Mouse (Mus musculus) adrenal gland, adult 18-20 months (tissue): Measurements from ENCODE around the gene Srebf1. TPM values are rescaled to one million over a fixed set of nuclear protein-coding genes. Genes with fewer than 3 reads are reported as not detected.

Experiments used
- DNase-seq, 2 experiments: peaks; one replicate each; pipeline ENCODE4 v3.0.0; 2021 to 2022; ENCODE audit warnings: low spot score in 2 of 2
- total RNA-seq, 2 experiments: library from RNA; stranded (reverse); gene quantifications; 1 replicate in 1 of 2; 2 replicates in 1 of 2; pipeline ENCODE4 v1.2.3; 2021

Gene Srebf1
- total RNA-seq, 2 experiments from 2014 or later, result 141 to 185 TPM

DNA sequence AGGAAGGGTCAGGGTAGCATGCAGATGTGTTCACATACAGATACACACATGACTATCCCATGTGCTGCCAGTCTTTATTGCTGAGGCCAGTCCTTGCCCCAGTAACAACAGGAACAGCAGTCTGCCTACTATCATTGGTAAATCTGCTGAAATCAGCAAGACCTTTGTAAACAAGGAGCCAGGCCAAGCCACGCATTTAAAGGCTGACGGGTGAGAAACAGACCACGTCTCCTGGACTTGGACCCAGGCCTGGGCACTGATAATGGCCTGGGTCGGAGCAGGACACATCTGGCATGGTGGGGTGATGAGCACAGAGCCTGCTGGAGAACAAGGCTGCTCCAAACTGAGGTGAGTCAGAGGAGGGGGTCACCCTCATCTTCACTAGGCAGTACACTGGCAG, 18.1 kb upstream of the Srebf1 start:
- no peak for DNase-seq

GRCm38 (mm10) chr11:60235351-60235750, 13.0 kb upstream of the Srebf1 start:
- no peak for DNase-seq

DNA sequence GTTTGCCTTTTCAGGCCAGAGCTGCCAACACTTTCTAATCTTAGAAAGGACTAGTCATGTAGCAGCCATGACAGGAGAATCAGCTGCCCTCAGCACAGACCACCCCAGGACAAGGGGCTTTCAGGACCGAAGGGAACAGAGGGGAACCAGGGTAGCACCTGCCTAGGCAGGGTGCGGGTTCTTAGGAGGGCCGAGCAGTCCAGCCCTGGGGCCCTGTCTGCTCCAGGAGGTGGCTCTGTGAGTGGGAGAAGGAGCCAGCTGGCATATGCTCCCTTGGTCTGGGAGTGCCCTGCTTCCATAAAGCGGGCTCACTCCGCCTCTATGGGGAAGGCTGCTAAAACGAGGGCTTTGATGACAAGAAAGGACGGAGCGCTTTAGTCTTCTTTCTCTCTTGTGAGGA, 10.9 kb upstream of the Srebf1 start:
- DNase-seq, result no peak

DNA sequence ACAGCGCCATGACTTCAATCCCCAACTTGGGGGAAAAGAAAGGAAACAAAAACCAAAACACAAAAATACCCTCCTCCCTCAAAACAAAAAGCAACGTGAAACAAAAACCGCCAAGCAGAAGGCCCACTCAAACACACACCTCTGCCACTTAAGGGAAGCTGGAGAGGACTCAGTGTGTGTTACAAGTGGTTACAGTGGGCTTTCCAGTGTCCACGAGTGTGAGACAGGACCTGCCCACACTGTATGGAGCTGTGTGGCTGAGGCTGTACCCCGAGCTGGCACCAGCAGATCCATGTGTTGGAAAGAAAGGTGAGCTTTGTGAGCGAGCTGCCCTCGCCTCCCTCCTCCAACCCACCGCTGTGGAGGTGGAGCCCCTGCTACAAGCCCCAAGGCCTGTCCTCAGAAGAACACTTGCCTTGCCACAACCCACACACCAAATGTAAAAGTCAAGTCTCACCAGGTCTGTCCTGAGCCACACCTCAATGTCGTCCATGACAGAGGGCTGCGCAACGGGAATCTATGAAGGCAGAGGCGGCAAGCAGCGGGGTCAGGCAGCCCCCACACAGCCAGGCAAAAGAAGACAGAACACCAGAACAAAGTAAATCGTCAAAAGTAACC, 10.2 kb upstream of the Srebf1 start:
- DNase-seq, result no peak

GRCm38 (mm10) chr11:60231951-60232350, 9.6 kb upstream of the Srebf1 start:
- no peak for DNase-seq

GRCm38 (mm10) chr11:60231326-60231725, 8.9 kb upstream of the Srebf1 start:
- DNase-seq, result no peak

- DNase-seq, result no peak
These were observed 8.1 kb upstream of the Srebf1 start for GRCm38 (mm10) chr11:60230512-60230911.

DNA sequence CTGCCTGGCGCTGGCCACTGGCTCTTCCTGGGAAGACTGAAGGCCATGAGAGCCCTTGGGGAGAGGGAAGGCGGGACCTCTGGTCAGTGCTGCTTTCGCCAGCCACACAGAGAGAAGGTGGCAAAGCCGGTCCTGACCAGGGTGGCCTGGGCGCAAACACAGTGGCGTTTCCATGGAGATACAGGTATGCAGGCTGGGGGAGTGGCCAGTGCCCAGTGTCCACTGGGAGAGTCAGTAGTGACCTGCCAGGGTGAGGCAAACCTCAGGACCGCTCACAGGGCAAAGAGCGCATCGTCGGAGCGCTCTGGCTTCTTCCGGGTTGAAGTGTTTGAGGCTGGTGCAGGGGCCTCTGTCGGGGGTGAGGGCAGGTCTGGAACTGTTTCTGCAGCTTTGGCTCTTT, 7.4 kb upstream of the Srebf1 start:
- no peak for DNase-seq

- DNase-seq, result no peak
These were observed 6.1 kb upstream of the Srebf1 start for GRCm38 (mm10) chr11:60228525-60228924.

DNA sequence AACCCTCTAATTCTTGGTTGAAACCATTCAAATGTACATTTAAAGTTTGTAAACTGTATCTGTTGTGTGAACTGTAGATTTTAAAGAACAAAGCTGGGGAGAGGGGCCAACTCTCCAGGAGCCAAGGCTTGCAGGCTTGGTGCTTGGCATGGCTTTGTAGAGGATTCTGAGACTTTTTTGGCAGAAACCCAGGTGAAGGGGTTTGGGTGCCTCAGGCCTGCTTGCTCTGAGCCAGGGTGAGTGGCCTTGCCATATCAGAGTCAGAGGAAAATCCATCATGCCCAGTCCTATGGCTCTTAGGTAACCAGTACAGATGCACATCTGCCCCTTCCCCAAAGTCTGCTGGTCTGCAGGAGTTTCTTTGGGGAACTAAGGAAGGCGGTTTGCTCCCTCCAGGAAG, 3.5 kb upstream of the Srebf1 start:
- DNase-seq, result no peak

GRCm38 (mm10) chr11:60224676-60225075, 2.3 kb upstream of the Srebf1 start:
- no peak for DNase-seq

DNA sequence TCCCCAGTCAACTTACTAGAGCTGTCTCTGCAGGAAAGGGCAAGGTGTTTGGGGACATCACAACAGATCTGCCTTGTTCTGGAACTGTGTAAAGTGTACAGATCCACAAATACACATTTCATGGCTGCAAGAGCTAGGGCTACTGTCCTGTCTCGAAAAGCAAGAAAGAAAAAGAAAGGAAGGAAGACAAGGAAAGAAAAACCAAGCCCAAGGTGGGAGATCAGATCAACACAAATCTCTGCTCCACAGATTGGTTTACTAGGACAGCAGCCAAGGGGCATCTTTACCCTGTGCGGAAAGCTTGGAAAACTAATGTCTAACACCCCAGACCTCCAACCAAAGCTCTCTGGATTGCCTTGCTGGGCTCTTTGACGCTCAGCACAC, 304 bp downstream of the Srebf1 start:
- DNase-seq, result no peak

DNA sequence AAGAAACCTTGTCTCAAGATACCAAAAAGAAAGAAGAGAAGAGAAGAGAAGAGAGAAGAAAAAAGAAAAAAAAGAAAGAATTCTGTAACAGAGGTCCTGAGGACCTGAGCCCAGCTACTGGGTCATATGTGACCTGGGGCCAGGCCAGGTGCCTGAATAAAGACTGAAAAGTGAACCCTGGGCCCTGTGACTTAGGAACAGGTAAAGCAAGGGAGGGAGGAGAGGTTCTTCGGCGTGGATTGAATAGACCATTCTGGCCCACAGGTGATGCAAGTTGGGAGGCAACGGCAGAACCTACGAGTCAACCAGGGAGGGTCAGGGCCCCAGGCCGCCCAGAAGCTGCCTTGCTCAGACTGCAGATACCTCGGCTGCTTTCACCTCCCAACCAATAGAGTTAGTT, 956 bp downstream of the Srebf1 start:
- DNase-seq, result no peak

DNA sequence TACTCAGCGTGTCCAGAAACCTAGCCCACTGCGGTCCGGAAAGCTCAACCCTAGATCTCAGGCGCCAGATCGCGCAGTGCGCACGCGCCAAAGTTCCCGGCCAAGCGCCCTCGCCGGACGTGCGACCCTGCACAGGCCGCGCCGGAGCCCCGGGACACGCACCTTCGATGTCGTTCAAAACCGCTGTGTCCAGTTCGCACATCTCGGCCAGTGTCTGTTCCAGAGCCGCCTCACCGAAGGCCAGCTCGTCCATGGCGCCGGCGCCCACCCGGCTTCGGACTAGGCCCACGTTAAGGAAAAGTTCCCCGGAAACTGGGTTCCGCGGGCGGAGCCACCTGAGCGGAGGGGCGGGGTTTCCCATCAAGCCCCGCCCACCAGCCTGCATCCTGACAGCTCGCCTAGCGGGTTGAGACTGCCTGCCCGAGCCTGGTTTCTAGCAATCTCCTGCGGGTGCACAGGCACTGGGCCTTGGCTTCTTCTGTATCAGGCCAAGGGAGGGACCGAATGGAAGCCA, 2.0 kb downstream of the Srebf1 start:
- peak; percentile 89 for DNase-seq

- no peak for DNase-seq
These were observed 2.8 kb downstream of the Srebf1 start for GRCm38 (mm10) chr11:60219609-60220008.

DNA sequence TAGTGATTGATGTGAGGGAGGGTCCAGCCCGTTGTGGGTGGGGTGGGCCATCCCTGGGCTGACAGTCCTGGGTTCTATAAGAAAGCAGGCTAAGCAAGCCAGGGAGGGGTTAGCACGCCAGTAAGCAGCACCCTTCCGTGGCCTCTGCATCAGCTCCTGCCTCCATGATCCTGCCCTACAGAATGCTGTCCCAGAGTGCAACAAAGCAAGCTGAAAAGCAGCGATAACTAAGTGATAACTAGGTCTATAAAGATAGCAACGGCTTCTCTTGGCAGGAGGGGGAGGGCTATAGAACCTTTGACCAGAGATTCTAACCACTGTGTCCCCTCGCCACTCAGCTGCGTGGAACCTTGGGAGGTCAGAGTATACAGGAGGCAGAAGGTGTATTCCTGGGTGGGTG, 4.9 kb downstream of the Srebf1 start:
- DNase-seq, result no peak

- no peak for DNase-seq
These were observed 5.7 kb downstream of the Srebf1 start for GRCm38 (mm10) chr11:60216671-60217070.

DNA sequence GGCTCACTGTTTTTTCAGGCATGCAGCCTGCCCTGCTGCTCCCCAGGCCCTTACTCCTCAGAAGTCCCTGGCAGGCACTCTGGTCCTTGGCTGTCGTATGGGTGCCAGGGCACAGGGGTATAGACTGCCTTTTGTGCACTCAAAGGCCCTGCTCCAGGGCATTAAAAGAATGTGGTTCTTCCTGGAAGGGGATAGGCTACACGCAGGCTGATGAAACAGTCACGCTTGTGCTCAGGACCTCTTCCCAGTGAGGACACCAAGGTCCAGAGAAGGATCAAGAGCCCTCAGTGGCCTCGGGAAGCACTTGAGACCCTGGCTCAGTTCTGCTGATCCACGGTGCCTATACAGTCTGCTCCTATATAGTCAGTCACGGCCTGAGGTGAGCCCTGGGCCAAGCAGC, 9.1 kb downstream of the Srebf1 start:
- no peak for DNase-seq

DNA sequence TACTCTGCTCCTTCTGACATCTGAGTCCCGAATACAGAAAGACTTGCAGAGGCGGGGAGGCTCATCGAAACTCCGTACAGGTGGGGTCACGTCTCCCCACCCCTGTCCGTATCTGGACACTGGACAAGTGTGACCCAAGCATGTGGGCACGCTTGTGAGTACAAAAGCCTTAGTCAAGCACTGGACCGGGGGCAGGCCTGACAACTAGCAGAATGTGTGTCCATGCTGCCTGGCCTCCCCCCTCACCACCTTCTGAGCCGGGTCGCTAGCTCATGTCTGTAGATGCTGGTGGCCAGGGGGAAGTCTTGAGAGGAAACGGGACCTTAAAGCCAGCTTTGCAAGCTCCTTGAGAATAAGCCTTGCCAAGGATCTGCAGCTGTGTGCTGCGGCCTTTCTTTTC, 10.6 kb downstream of the Srebf1 start:
- no peak for DNase-seq

DNA sequence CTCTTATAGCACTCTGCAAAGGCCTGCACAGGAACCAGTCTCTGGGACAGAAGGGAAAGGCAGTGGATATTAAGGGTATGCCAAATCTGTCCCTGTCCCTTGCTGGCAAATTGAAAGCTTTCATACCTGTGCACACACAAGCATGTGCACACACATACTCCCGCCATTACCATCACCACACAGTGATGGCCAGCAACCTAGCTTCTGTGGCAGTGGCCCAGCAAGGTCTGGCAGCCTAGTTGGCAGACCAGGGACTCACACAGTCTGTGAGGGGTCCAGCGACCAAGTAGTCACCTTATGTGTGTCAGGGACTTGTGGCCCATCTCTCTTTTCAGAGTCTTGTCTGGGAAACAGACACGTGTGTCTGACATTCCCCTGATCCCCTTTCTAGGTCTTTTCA, 11.2 kb downstream of the Srebf1 start:
- DNase-seq, result no peak

- peak; percentile 94 to 95 for DNase-seq
These were observed 12.1 kb downstream of the Srebf1 start for GRCm38 (mm10) chr11:60210305-60210724.

- DNase-seq, result no peak
These were observed 12.5 kb downstream of the Srebf1 start for GRCm38 (mm10) chr11:60209933-60210249.

DNA sequence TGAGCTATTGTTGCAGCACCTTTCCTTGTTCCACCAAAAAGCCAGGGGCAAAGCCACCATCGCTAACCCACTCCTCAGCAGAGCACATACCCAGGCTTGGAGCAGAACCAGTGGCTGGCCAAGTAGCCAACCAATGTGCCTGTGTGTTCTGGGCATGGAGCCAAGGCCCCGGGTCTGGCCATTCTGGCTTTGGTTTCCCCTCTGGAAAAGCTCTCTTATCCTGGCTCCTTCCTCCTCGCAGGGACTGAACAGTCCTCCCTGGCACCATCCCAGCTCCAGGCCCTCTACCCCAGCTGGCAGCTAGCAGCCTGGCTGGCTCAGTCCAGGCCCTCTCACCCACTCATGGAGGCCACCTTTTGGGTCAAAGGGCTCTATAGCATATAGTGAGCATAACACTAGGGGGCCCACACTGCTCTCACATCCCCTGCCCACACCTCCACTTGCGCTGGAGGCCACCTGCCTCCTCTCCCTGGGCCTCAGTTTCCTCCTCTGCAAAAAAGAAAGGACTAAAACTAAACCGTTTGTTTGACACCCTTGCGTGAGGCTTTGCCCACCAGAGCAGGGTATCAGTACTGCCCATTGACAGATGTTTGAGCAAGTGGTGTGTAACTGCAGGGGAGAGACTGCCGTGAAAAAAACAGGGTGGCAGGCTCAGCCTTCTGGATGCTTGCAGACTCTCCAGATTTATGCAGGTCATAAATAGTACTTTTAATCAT, 13.0 kb downstream of the Srebf1 start:
- peak; percentile 72 to 77 for DNase-seq
